ENCODE assay signal across 8 mouse cellular contexts in the genomic region with DNA sequence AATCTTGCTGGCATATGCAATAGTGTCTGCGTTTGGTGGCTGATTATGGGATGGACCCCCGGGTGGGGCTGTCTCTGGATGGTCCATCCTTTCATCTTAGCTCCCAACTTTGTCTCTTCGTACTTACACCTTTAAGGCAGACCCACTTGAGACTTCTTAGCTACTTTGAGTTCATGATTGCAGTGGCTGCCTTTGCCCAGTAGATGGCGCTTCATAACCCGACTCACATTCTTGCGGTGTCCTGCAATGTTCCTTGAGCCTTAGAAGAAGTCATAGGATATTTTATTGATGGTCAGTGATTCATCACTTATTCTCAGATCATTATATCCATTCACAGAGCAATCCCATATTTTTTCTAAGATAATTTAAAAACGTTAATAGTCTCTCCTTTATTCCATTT. TPM values are rescaled to one million over a fixed set of nuclear protein-coding genes. Genes with fewer than 3 reads are reported as not detected.
DNase-seq lines count a peak whose midpoint lies in the region; ATAC-seq and TF ChIP-seq lines count a peak whose summit lies in the region.

No protein-coding gene starts in this region.

- ATAC-seq in erythroblast, adult 5-6 weeks (replicated peaks; ENCODE audit: low FRiP score, poor library complexity, severe bottlenecking), result 0 out of 2 replicates have a peak, but pooled peaks have one; percentile 57
- ATAC-seq in limb, embryonic 14.5 days (ENCODE audit: low FRiP score, low read depth), result 0 out of 2 replicates have a peak, but pooled peaks have one; percentile 53

- TF ChIP-seq CTCF in thymus, adult 2 months (IDR thresholded peaks at IDR 0.05; ENCODE audit: borderline replicate concordance, control insufficient read depth, extremely low read depth, insufficient read depth, low read length, poor library complexity), result no peak

- H3K4me3 ChIP-seq in thymus, adult 2 months (ENCODE audit: control insufficient read depth, insufficient read depth, low read length), result no peak overlapping the region
- H3K4me3 ChIP-seq in limb, embryonic 14.5 days (replicated peaks; ENCODE audit: low read length), result no peak overlapping the region

- peak; percentile 7 to 48 for DNase-seq in adrenal gland, adult (ENCODE audit: inconsistent age in 2 of 2, low spot score in 1 of 2)
- no peak for DNase-seq in adrenal gland, postnatal 4 days (ENCODE audit: low spot score in 2 of 2)
- peak; percentile 8 for DNase-seq in thymus, adult 2 months
- no peak for DNase-seq in thymus, postnatal 36 days
- peak; percentile 49 for DNase-seq in induced T-regulatory cell, adult 2 months (ENCODE audit: low read depth)
- peak; percentile 45 for DNase-seq in limb, embryonic 14.5 days (ENCODE audit: low spot score)
- DNase-seq in retina, postnatal 1 day, result peak; percentile 75

- WGBS in thymus, adult 2 months, result 12% methylated on average over 7 of the region's 7 CpGs
- 11% methylated on average over 7 of the region's 7 CpGs for WGBS in limb, embryonic 14.5 days

- H3K36me3 ChIP-seq in thymus, adult 2 months (ENCODE audit: control insufficient read depth, insufficient read depth, low read length), result no peaks in the 10 kb centered on the region
- no peaks in the 10 kb centered on the region for H3K36me3 ChIP-seq in limb, embryonic 14.5 days (ENCODE audit: control insufficient read depth, insufficient read depth, low read length)

- no peak overlapping the region for H3K9ac ChIP-seq in limb, embryonic 14.5 days (ENCODE audit: low read depth, low read length, severe bottlenecking)

- no peak overlapping the region for H3K4me2 ChIP-seq in limb, embryonic 14.5 days (replicated peaks; ENCODE audit: low read depth, low read length, severe bottlenecking)

- TF ChIP-seq POLR2A in thymus, adult 2 months (IDR thresholded peaks at IDR 0.05; ENCODE audit: control insufficient read depth, extremely low read depth, insufficient read depth, low read length, poor library complexity), result no peak
- TF ChIP-seq POLR2A in limb, embryonic 14.5 days (IDR thresholded peaks at IDR 0.05; ENCODE audit: borderline replicate concordance, extremely low read depth, insufficient read depth, insufficient read length), result no peak

- H3K4me1 ChIP-seq in thymus, adult 2 months (replicated peaks; ENCODE audit: control insufficient read depth, insufficient read depth, low read length), result no peaks in the 10 kb centered on the region
- H3K4me1 ChIP-seq in limb, embryonic 14.5 days (ENCODE audit: control insufficient read depth, insufficient read depth, low read length), result no peaks in the 10 kb centered on the region

- no peak overlapping the region for H3K27ac ChIP-seq in thymus, adult 2 months (ENCODE audit: control insufficient read depth, insufficient read depth, low read length)
- no peak overlapping the region for H3K27ac ChIP-seq in limb, embryonic 14.5 days (replicated peaks; ENCODE audit: low read depth, low read length)

- H3K9me3 ChIP-seq in limb, embryonic 14.5 days (ENCODE audit: control insufficient read depth, low read length), result no peaks in the 10 kb centered on the region

- H3K27me3 ChIP-seq in thymus, adult 2 months (ENCODE audit: control insufficient read depth, insufficient read depth, low read length), result no peaks in the 10 kb centered on the region
- H3K27me3 ChIP-seq in limb, embryonic 14.5 days (ENCODE audit: control insufficient read depth, insufficient read depth, low read length), result no peaks in the 10 kb centered on the region

RNA-seq across cellular contexts. Expression of a gene that starts 38.5 kb away (rescaled TPM):
- total RNA-seq in adrenal gland, postnatal 4 days (2021), result under 1 TPM; 0.31 to 0.48 TPM
- 0.50 and 0.92 TPM in 2 replicates for polyA plus RNA-seq in thymus, adult 2 months (2012; rRNA removed)
- total RNA-seq in erythroblast, adult 5-6 weeks (2015; ENCODE audit: low replicate concordance), result not detected in 2 replicates
- total RNA-seq in erythroblast, adult 5-6 weeks (2017; ENCODE audit: low replicate concordance), result not detected in 2 replicates
- 0.65 and 0.72 TPM in 2 replicates for polyA plus RNA-seq in limb, embryonic 14.5 days (2012; rRNA removed)
- polyA plus RNA-seq in limb, embryonic 14.5 days (2014; fragmentation: Nextera tagmentation; extraction: Ambion mirVana), result 0.44 and 0.69 TPM in 2 replicates

Comparison
In these comparisons a context has a peak if more than half of its experiments do, and no peak if none do; other contexts are left out.
1. DNase-seq: peak in adrenal gland, adult (2 of 2), thymus, adult 2 months (single experiment), induced T-regulatory cell, adult 2 months (single experiment), limb, embryonic 14.5 days (single experiment) and retina, postnatal 1 day (single experiment); none in adrenal gland, postnatal 4 days (0 of 2) and thymus, postnatal 36 days (0 of 2).